Mouse (Mus musculus): ENCODE measurements around the gene Naa38.
"Not testable (repeated sequence)": the region's sequence is repeated elsewhere in the genome, so short reads cannot be mapped to it uniquely, and the experiment has no call there.

Gene Naa38

GRCm38 (mm10) chr11:69373223-69373965 is 21.9 kb upstream of the Naa38 start:
- DNase-seq: no peak

- DNase-seq: no peak
Observed at GRCm38 (mm10) chr11:69375646-69376045, 19.6 kb upstream of the Naa38 start.

GRCm38 (mm10) chr11:69377766-69378165 is 17.5 kb upstream of the Naa38 start:
- no peak for DNase-seq

GRCm38 (mm10) chr11:69379600-69379999 is 15.7 kb upstream of the Naa38 start:
- no peak for DNase-seq

GRCm38 (mm10) chr11:69381356-69381755 is 13.9 kb upstream of the Naa38 start:
- DNase-seq: peak; percentile 71

DNA sequence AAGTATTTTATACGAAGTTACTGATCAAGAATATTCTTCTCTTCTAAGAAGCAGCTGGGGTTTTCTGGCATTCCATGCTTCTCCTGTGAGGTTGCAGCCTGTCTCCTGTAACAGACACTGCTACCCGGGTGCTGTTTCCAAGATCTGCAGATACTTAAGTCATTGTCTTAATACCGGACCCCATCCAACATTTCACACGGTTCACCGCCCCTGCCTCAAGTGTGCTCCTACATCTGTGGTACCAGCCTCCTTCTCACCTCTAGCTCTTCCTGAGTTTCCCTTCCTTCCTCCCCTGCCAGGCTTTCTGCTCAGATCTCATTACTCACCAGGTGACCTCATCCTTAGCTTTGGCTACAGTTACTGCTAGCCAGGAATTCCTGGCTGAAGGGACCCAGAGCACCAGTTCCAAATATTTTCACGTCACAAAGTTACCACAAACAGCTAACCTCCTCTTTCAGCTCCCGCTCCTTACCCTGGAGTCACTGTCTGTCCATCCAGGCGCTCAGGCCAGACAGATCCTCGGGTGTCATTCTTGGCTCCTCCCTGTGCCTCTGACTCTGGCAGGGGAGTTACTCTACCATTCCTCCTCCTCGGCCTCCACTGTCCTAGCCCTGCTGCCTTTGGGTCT is 12.7 kb upstream of the Naa38 start:
- no peak for DNase-seq

- no peak for DNase-seq
Observed at GRCm38 (mm10) chr11:69384979-69385378, 10.3 kb upstream of the Naa38 start.

- DNase-seq: no peak
Observed at GRCm38 (mm10) chr11:69386758-69387157, 8.5 kb upstream of the Naa38 start.

DNA sequence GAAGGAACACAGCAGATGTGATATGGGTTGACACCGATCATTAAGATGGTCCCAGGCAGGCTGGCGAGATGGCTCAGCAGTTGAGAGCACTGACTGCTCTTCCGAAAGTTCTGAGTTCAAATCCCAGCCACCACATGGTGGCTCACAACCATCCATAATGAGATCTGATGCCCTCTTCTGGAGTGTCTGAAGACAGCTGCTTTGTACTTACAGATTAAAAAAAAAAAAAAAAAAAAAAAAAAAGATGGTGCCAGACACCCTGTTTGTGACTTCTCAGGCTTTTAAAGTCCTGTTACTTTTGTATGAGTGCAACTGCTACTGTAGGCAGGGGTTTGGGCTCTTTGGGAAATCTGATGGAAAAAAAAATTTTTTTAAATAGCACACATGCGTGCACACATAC is 6.6 kb upstream of the Naa38 start:
- no peak for DNase-seq

DNA sequence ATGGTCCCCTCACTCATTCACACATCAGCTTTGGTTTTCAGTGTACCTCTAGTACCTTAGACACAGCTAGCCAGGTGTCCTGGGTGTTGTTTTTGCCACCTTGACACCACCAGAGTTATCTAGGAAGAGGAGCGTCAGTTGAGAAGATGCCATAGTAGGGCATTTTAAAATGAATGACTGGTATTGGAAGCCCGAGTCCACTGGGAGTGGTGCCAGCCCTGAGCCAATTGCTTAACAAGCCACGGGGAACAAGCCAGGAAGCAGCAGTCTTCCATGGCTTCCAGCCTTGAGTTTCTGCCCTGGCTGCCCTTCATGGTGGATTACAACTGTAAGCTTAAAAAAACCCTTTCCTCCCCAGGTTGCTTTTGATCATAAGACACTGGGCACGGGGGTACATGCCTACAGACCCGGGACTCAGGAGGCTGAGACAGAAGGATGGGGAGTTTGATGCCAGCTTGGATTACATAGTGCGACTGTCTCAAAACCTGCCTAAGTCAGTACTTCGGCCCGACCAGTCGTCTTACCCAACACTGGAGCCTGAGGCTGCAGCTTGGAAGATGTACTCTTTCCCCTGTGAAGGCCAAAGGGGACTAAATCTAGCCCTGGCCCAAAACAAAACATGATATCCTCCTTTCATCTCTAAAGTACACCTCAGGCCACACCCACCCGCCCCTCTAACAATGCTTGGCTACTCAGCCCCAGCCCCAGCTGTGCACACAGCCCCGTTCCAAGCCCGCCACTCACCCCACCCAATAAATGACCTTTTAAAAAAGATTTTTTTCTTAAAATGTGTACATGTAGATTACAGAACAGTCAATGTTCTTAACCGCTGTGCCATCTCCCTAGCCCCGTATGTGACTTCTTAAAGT is 5.5 kb upstream of the Naa38 start:
- peak; percentile 56 for DNase-seq

GRCm38 (mm10) chr11:69390400-69391034 is 4.8 kb upstream of the Naa38 start:
- DNase-seq: peak; percentile 64

DNA sequence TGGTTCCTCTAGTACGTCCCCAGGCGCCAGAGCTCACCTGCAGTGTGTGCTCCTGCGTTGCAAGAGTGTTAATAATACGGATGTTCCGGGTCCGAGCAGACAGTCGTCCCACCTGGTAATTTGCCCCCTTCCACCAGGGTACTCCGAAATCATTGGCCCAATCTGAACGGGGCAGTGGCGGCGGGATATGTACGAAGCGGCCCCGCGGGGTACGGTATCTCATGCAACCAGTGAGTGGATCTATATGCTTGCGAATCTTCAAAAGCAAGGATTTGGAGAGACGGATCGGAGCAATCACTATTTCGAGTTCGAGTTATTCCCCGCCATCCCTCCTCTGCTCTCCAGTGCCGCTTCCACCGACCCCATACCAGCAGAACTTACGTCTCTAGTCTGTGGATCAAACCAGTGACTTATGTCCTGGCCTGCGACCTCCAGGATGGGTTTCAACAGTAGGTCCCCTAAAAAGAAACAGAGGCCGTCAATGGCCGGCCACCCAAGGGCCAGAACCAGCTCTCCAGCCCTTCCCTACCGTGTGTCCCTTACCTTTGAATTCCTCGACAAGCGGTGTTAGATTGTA is 608 bp upstream of the Naa38 start:
- DNase-seq: not testable (repeated sequence)

DNA sequence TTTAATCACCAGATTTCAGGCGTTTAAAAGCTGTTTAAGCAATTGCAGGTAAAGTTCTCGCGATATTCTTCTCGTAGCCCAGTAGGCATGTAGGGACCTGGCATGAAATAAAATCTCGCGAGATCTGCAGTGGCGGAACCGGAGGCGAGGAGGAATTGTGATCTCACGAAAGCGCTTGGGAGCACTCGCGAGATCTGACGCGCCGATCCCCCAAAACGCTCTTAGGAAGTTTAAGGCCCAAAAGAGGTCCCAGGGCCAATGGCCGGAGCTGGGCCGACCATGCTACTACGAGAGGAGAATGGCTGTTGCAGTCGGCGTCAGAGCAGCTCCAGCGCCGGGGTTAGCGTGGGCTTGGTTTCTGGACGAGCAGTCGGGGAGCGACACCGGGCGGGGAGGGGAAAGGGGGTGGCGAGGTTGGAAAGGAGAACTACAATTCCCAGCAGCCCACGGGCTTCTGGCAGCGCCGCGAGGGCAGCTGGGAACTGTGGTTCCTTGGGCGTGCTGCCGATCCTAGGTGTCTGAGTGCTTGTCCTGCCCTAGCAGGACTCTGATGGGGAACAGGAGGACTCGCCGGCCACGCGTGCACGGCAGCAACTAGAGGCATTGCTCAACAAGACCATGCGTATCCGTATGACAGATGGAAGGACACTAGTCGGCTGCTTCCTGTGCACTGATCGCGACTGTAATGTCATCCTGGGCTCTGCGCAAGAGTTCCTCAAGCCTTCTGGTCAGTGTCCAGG is 517 bp downstream of the Naa38 start:
- peak; percentile 99 for DNase-seq

DNA sequence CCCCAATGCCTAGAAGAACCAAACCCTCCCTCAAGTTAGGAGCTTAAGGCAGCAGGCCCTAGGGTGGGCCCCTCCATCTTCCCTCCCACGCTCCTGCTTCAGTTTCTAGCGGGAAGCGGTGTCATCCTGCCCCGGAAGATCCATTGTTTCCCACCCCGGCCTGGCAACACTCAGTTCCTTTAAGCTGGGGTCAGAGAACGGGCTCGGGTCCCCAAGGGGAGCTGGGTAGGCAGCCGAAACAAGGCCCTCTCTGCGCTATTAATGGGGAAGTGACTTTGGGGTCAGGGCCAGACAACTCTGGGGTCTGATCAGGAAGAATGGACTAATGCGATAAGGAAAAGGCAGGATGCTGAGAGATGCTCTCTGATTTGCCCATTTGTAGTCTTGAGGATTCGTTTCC is 1.5 kb downstream of the Naa38 start:
- DNase-seq: peak; percentile 72

DNA sequence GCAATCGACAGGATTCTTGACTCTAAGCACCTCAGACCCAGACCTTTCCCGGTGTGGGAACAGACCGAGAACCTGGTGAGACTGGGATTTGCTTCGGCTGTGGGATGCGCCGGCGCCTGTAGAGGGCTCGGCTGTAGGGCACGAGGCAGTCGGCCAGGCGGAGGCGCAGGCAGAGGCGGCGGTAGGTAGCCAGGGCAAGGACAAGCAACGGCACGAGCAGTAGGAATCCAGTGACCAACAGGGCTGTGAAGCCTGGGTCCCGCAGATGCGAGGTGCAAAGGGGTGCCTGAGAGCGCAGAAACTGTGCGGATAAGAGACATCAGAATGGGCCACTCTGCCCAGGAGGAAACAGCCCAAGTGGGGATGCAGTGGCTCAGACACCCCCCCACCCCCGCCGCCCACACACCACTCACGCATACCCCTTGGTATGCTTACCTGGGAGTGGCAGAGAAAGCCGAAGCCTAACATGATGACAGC is 2.3 kb downstream of the Naa38 start:
- DNase-seq: peak; percentile 73

GRCm38 (mm10) chr11:69398059-69398458 is 2.8 kb downstream of the Naa38 start, which contains the start of gene Tmem88:
TSS of gene Tmem88 (minus strand) at chr11:69398234.
- peak; percentile 75 for DNase-seq

DNA sequence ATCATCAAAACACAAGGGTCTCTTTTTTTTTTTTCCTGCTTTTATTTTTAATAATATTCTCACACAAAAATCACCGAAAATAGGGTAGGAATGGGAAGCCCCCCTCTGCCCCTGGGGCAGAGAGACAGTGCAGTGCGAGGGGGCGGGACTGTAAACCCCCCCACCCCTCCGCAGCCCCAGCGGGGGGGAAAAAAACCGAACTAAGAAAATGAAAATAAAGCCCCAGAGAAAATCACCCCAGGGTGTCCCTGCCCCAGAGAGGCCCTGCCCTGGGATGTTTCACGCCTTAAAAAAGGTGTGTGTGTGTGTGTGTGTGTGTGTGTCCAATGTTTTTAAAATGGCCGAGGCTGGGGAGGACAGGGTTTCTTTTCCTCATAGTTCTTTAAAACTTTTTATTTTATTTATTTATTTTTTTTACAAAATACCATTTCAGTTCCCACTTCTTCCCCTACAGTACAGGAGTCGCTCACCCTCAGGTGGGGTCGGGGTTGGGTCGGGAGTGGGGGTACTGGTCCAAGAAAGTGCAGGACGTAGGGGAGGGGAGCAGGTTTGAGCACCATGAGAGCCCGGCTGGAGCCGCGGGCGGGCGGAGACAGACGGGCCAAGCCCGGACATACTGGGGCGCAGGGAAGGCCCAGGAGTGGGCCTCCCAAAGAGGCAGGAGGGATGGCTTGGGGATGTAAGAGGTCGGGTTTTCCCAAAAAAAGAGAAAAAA is 3.4 kb downstream of the Naa38 start:
- peak; percentile 66 for DNase-seq

- DNase-seq: peak; percentile 67
Observed at GRCm38 (mm10) chr11:69399201-69400082, 4.2 kb downstream of the Naa38 start.

- peak; percentile 64 for DNase-seq
Observed at GRCm38 (mm10) chr11:69400083-69400850, 5.0 kb downstream of the Naa38 start.

Data from cerebellum, adult 9-11 months (tissue).